Mouse (Mus musculus): ENCODE measurements around the gene Arhgef17. TPM values are rescaled to one million over a fixed set of nuclear protein-coding genes. Genes with fewer than 3 reads are reported as not detected.

Arhgef17 gene
- polyA plus RNA-seq, 1 experiment from 2014 or later, result 10.7 TPM

DNA sequence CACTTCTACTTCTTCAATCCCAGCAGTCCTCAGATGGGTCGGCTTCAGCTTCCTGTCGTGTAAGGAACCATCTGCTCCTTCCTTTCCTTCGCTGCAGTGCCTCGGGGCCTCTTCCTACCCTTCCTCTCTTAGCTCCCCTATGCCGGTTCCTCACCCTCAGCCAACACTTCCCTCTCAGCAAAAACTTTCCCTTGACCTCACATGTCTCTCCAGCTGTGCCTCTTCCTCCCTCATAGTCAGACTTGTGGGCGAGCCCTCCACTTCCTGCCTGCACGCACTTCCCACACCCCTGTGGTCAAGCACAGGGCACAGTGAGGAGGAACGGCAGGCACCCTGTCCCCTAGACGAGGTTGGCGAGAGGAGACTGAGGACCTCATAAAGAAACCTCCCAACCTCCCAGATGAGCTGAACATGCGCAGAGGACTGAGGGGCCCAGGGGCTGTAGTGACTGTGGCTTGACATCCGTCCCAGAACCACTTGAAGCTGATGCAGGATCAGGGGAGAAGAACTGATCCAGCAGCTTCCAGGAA lies 18.6 kb upstream of the Arhgef17 start:
- no peaks in the 10 kb centered on the region for H3K36me3 ChIP-seq (ENCODE audit: control insufficient read depth, insufficient read depth, low read length)
- no peaks in the 10 kb centered on the region for H3K4me1 ChIP-seq (ENCODE audit: control insufficient read depth, insufficient read depth, low read length)
- no peak overlapping the region for H3K4me2 ChIP-seq (ENCODE audit: low read depth)
- no peak overlapping the region for H3K9ac ChIP-seq (ENCODE audit: low read length)
- no peak overlapping the region for H3K4me3 ChIP-seq (ENCODE audit: low read depth, low read length)
- no peaks in the 10 kb centered on the region for H3K9me3 ChIP-seq (ENCODE audit: control insufficient read depth, low read length)
- no peaks in the 10 kb centered on the region for H3K27me3 ChIP-seq (ENCODE audit: control insufficient read depth, insufficient read depth, low read length)
- no peak overlapping the region for H3K27ac ChIP-seq (ENCODE audit: low read depth, low read length)
- ATAC-seq (ENCODE audit: insufficient read depth, low FRiP score, low TSS enrichment) (no peak), DNase-seq (ENCODE audit: low spot score) (no peak)
- 60% methylated on average over 12 of the region's 12 CpGs for WGBS

DNA sequence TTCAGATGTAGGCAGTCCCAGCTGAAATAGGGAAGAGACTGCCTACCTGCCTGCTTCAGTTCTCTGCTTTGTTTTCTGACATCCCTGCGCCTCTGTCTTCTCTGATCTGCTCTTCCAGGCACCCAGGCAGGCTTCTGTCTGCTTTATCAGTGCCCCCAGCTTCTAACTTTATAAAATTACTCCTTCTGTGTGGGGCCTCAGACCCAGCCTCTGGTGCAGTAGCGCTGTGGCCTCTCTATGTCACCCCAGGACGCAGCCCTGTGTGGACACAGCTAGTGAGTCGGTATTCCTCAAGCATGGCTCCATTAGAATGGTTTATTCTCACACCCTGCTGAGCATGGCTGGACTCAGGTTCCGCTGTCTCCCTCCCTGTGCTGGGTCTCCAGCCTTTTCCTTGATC lies 18.1 kb upstream of the Arhgef17 start:
- no peak for ATAC-seq (ENCODE audit: insufficient read depth, low FRiP score, low TSS enrichment)
- 0 out of 2 replicates have a peak overlapping the region, but pooled peaks have one; percentile 44 for H3K27ac ChIP-seq (ENCODE audit: low read depth, low read length)
- WGBS, result 73% methylated on average over 5 of the region's 5 CpGs

DNA sequence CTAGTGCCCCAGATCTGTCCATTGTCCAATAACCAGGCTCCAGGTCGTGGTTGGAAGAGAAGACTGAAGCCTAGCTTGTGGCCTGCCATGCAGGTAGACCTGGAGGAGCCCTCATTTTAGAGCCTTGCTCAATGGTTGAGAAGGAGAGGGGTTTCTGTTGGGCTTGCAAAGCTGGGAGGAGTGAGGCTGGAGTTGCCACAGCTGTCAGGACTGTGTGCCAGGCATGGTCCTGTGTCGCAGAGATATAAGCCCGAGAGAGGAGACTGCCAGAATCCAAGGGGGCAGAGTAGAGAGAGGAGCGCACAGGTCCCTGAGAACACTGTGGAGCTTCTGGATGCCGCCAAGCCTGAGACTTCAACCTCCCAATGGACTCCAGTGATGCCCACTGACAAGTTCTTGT lies 12.8 kb upstream of the Arhgef17 start:
- Histone ChIP-seq H3K36me3 (ENCODE audit: control insufficient read depth, insufficient read depth, low read length) (no peaks in the 10 kb centered on the region), H3K27ac (ENCODE audit: low read depth, low read length) (no peak overlapping the region), H3K9me3 (ENCODE audit: control insufficient read depth, low read length) (no peaks in the 10 kb centered on the region), H3K9ac (ENCODE audit: low read length) (no peak overlapping the region; the same call in 1 of the 2 replicates), H3K4me2 (ENCODE audit: low read depth) (no peak overlapping the region), H3K4me3 (ENCODE audit: low read depth, low read length) (no peak overlapping the region), H3K4me1 (ENCODE audit: control insufficient read depth, insufficient read depth, low read length) (no peaks in the 10 kb centered on the region), H3K27me3 (ENCODE audit: control insufficient read depth, insufficient read depth, low read length) (no peaks in the 10 kb centered on the region)
- WGBS, result 90% methylated on average over 5 of the region's 5 CpGs
- DNase-seq (ENCODE audit: low spot score), result no peak
- ATAC-seq (ENCODE audit: insufficient read depth, low FRiP score, low TSS enrichment), result no peak

More for the DNA sequence above, 18.1 kb upstream of the Arhgef17 start:
- H3K36me3 ChIP-seq (ENCODE audit: control insufficient read depth, insufficient read depth, low read length), result no peaks in the 10 kb centered on the region
- no peak overlapping the region for H3K4me2 ChIP-seq (ENCODE audit: low read depth)
- DNase-seq (ENCODE audit: low spot score), result no peak
- H3K9me3 ChIP-seq (ENCODE audit: control insufficient read depth, low read length), result no peaks in the 10 kb centered on the region
- H3K4me3 ChIP-seq (ENCODE audit: low read depth, low read length), result no peak overlapping the region
- H3K4me1 ChIP-seq (ENCODE audit: control insufficient read depth, insufficient read depth, low read length), result no peaks in the 10 kb centered on the region
- no peak overlapping the region for H3K9ac ChIP-seq (ENCODE audit: low read length)
- no peaks in the 10 kb centered on the region for H3K27me3 ChIP-seq (ENCODE audit: control insufficient read depth, insufficient read depth, low read length)

DNA sequence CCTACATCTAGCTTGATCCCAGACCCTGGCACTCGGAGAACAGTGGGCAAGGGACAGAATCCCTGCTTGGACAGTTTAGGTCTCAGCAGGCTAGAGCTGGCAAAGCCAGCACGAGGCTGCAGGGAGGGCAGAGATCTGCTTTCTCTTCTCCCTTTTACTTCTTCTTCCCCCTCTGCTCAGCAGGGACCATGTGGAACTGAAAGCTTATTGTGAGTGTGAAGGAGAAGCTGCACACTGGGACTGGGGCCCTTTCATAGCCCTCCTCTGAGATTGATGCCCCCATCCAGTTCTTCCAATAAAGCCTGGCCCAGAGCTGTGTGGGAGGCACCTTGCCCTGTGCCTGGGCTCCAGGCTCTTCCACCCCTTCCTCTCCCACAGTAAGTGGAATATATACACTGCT lies 12.4 kb upstream of the Arhgef17 start:
- Histone ChIP-seq H3K4me3 (ENCODE audit: low read depth, low read length) (no peak overlapping the region), H3K4me2 (ENCODE audit: low read depth) (no peak overlapping the region), H3K9me3 (ENCODE audit: control insufficient read depth, low read length) (no peaks in the 10 kb centered on the region), H3K27me3 (ENCODE audit: control insufficient read depth, insufficient read depth, low read length) (no peaks in the 10 kb centered on the region), H3K4me1 (ENCODE audit: control insufficient read depth, insufficient read depth, low read length) (no peaks in the 10 kb centered on the region), H3K9ac (ENCODE audit: low read length) (no peak overlapping the region; the same call in 1 of the 2 replicates), H3K36me3 (ENCODE audit: control insufficient read depth, insufficient read depth, low read length) (no peaks in the 10 kb centered on the region), H3K27ac (ENCODE audit: low read depth, low read length) (no peak overlapping the region)
- ATAC-seq (ENCODE audit: insufficient read depth, low FRiP score, low TSS enrichment) (no peak), DNase-seq (ENCODE audit: low spot score) (no peak)
- WGBS, result 71% methylated on average over 2 of the region's 2 CpGs

DNA sequence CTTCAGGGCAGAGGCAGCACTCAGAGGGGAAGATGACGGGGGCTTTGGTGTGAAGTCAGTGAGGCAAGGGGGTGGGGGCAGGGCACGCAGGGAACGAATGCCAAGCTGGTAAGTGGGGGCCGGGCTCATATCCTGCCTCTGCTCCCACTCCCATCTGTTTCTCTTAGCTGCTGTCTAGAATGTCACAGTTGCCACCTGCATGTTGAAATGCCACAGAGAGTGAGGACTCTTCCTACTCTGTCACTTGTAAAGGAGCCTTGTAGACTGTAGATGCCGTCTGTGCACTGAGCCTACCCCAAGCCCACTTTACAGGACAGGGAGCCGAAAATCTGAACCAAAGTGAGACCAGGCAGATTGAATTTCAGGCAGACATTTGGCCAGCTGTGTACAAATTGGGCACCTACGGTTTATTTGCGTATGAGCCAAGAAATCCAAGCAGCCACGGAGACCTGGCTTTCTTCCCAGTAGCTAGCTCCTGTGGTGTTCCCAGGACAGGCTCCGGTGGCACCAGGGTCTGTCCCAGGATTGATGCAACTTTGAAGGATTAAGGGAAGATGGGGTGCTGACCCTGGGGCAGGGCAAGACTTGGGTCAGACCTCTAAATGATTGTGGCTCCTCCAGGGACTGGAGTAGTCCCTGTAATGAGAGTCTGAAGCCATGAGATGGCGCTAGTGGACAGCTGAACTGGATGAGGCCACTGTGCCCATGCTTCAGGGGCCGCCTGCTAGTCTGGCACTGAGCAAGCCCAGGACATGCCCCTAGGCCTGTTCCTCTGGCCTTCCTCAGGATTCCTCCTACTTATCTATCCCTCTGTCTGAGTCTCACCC lies 11.1 kb upstream of the Arhgef17 start:
- no peaks in the 10 kb centered on the region for H3K36me3 ChIP-seq (ENCODE audit: control insufficient read depth, insufficient read depth, low read length)
- ATAC-seq (ENCODE audit: insufficient read depth, low FRiP score, low TSS enrichment) (no peak; the same call in 1 of the 2 replicates), DNase-seq (ENCODE audit: low spot score) (peak; percentile 70)
- no peaks in the 10 kb centered on the region for H3K4me1 ChIP-seq (ENCODE audit: control insufficient read depth, insufficient read depth, low read length)
- H3K4me2 ChIP-seq (ENCODE audit: low read depth), result no peak overlapping the region
- H3K27me3 ChIP-seq (ENCODE audit: control insufficient read depth, insufficient read depth, low read length), result no peaks in the 10 kb centered on the region
- H3K9me3 ChIP-seq (ENCODE audit: control insufficient read depth, low read length), result no peaks in the 10 kb centered on the region
- WGBS, result 53% methylated on average over 12 of the region's 12 CpGs
- H3K9ac ChIP-seq (ENCODE audit: low read length), result no peak overlapping the region
- no peak overlapping the region for H3K27ac ChIP-seq (ENCODE audit: low read depth, low read length)
- H3K4me3 ChIP-seq (ENCODE audit: low read depth, low read length), result no peak overlapping the region

DNA sequence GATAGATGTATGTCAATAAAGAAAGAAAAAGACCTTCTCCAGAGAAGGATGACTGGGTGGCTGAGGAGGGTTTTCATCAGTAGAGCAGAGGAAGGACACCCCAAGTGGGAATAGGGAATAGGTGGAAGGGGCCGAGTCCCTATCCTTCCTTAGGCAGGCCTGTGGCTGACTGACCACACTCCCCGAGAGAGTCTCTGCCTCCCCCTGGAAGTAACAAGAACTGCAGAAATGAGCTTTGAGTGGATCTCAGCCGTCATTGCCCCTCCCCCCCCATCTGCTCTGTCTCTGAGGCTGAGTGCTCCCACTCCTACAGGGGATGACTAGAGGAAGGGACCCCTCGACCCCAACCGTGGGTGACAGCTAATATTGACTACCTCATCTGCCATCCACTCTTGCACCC lies 9.3 kb upstream of the Arhgef17 start:
- no peak overlapping the region for H3K4me2 ChIP-seq (ENCODE audit: low read depth)
- ATAC-seq (ENCODE audit: insufficient read depth, low FRiP score, low TSS enrichment), result no peak
- H3K9me3 ChIP-seq (ENCODE audit: control insufficient read depth, low read length), result no peaks in the 10 kb centered on the region
- DNase-seq (ENCODE audit: low spot score), result no peak
- H3K27me3 ChIP-seq (ENCODE audit: control insufficient read depth, insufficient read depth, low read length), result no peaks in the 10 kb centered on the region
- H3K36me3 ChIP-seq (ENCODE audit: control insufficient read depth, insufficient read depth, low read length), result no peaks in the 10 kb centered on the region
- H3K4me1 ChIP-seq (ENCODE audit: control insufficient read depth, insufficient read depth, low read length), result no peaks in the 10 kb centered on the region
- H3K4me3 ChIP-seq (ENCODE audit: low read depth, low read length), result no peak overlapping the region
- H3K9ac ChIP-seq (ENCODE audit: low read length), result no peak overlapping the region
- H3K27ac ChIP-seq (ENCODE audit: low read depth, low read length), result no peak overlapping the region
- WGBS, result 42% methylated on average over 5 of the region's 5 CpGs

DNA sequence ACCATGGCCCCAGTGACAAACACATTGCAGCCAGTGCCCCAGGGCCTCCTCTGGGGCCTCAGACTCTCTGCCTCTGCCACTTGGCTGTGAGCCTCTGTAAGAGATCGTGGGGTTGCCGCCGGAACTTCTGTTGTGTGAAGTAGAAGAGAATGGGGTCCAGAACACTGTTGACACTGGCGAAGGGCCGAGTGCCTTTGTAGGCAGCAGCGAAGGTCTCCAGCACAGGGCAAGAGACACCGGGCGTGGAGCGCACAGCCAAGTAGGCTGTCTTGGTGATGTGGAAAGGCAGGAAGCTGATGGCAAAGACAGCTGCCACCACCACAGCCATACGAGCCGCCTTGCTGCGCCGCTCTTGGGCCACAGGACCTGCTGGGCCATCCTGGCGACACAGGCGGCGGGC lies 6.2 kb upstream of the Arhgef17 start:
- no peak overlapping the region for H3K4me3 ChIP-seq (ENCODE audit: low read depth, low read length)
- no peaks in the 10 kb centered on the region for H3K9me3 ChIP-seq (ENCODE audit: control insufficient read depth, low read length)
- no peaks in the 10 kb centered on the region for H3K36me3 ChIP-seq (ENCODE audit: control insufficient read depth, insufficient read depth, low read length)
- no peak overlapping the region for H3K9ac ChIP-seq (ENCODE audit: low read length)
- 87% methylated on average over 16 of the region's 16 CpGs for WGBS
- ATAC-seq (ENCODE audit: insufficient read depth, low FRiP score, low TSS enrichment) (no peak), DNase-seq (ENCODE audit: low spot score) (no peak)
- H3K4me2 ChIP-seq (ENCODE audit: low read depth), result no peak overlapping the region
- no peaks in the 10 kb centered on the region for H3K27me3 ChIP-seq (ENCODE audit: control insufficient read depth, insufficient read depth, low read length)
- H3K4me1 ChIP-seq (ENCODE audit: control insufficient read depth, insufficient read depth, low read length), result no peaks in the 10 kb centered on the region
- H3K27ac ChIP-seq (ENCODE audit: low read depth, low read length), result no peak overlapping the region

DNA sequence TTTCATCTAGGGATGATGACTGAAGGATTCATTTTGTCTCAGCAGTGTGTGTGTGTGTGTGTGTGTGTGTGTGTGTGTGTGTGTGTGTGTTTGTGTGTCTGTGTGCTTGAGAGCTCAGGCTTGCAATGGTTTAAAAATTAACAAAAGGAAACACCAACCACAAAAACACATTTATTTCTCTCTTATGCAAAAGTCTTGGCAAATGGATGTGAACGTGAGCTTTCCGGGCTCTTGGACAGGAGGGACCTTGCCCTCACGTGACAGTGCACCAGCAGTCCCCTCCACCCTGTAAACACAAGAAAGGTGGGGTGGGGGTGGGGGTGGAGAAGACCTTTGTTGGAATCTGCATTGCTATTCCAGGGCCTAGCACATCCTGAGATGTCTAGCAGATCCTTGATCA lies 5.6 kb upstream of the Arhgef17 start:
- no peak overlapping the region for H3K4me2 ChIP-seq (ENCODE audit: low read depth)
- H3K9ac ChIP-seq (ENCODE audit: low read length), result no peak overlapping the region
- WGBS, result 88% methylated on average over 3 of the region's 3 CpGs
- H3K27me3 ChIP-seq (ENCODE audit: control insufficient read depth, insufficient read depth, low read length), result no peaks in the 10 kb centered on the region
- H3K9me3 ChIP-seq (ENCODE audit: control insufficient read depth, low read length), result no peaks in the 10 kb centered on the region
- no peaks in the 10 kb centered on the region for H3K4me1 ChIP-seq (ENCODE audit: control insufficient read depth, insufficient read depth, low read length)
- ATAC-seq (ENCODE audit: insufficient read depth, low FRiP score, low TSS enrichment), result no peak
- no peak for DNase-seq (ENCODE audit: low spot score)
- H3K4me3 ChIP-seq (ENCODE audit: low read depth, low read length), result no peak overlapping the region
- no peak overlapping the region for H3K27ac ChIP-seq (ENCODE audit: low read depth, low read length)
- no peaks in the 10 kb centered on the region for H3K36me3 ChIP-seq (ENCODE audit: control insufficient read depth, insufficient read depth, low read length)

DNA sequence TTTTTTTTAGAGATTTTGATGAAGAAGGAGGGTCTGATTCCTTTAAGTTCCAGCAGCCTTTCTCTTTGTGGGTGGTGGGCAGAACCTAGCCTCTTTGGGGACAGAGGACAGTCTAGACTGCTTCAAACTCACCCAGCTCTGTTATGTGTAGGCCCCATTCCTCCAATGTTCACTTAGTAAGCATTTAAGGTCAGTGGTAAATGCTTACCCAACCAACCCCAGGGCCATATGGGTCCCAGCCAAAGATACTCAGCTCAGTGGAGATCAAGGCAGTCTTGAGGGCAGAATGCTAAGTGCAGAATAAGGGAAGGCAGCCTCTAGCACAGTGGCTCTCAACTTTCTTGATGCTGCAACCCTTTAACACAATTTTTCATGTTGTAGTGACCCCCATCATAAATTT lies 1.6 kb upstream of the Arhgef17 start:
- ATAC-seq (ENCODE audit: insufficient read depth, low FRiP score, low TSS enrichment) (no peak), DNase-seq (ENCODE audit: low spot score) (no peak)
- Histone ChIP-seq H3K27me3 (ENCODE audit: control insufficient read depth, insufficient read depth, low read length) (no peaks in the 10 kb centered on the region), H3K27ac (ENCODE audit: low read depth, low read length) (no peak overlapping the region), H3K9me3 (ENCODE audit: control insufficient read depth, low read length) (no peaks in the 10 kb centered on the region), H3K4me3 (ENCODE audit: low read depth, low read length) (no peak overlapping the region), H3K4me1 (ENCODE audit: control insufficient read depth, insufficient read depth, low read length) (peaks cover 23% of the 10 kb centered on the region), H3K9ac (ENCODE audit: low read length) (no peak overlapping the region), H3K4me2 (ENCODE audit: low read depth) (no peak overlapping the region), H3K36me3 (ENCODE audit: control insufficient read depth, insufficient read depth, low read length) (no peaks in the 10 kb centered on the region)

All from neural tube, embryonic 11.5 days (tissue).